In genomic region chrX:109014166-109014565, GRCm38 (mm10) we compare ENCODE assay signal across 8 mouse cellular contexts. TPM values are rescaled to one million over a fixed set of nuclear protein-coding genes. Genes with fewer than 3 reads are reported as not detected.
DNase-seq lines count a peak whose midpoint lies in the region; ATAC-seq and TF ChIP-seq lines count a peak whose summit lies in the region.

No protein-coding gene starts in this region.

- H3K27me3 ChIP-seq in kidney, embryonic 15.5 days: no peaks in the 10 kb centered on the region
- no peaks in the 10 kb centered on the region for H3K27me3 ChIP-seq in intestine, embryonic 14.5 days (replicated peaks; ENCODE audit: control insufficient read depth, insufficient read depth, low read length)

- H3K36me3 ChIP-seq in kidney, embryonic 15.5 days: no peaks in the 10 kb centered on the region
- H3K36me3 ChIP-seq in intestine, embryonic 14.5 days (ENCODE audit: control insufficient read depth, insufficient read depth, low read length): no peaks in the 10 kb centered on the region

- no peaks in the 10 kb centered on the region for H3K4me1 ChIP-seq in kidney, embryonic 15.5 days
- H3K4me1 ChIP-seq in bone marrow macrophage, adult 2 months (ENCODE audit: control insufficient read depth, insufficient read depth, low read length): no peaks in the 10 kb centered on the region
- no peaks in the 10 kb centered on the region for H3K4me1 ChIP-seq in intestine, embryonic 14.5 days (replicated peaks; ENCODE audit: control insufficient read depth, insufficient read depth, low read length)

- DNase-seq in kidney, postnatal 4 days: no peak
- DNase-seq in intestine, embryonic 14.5 days (ENCODE audit: low spot score): no peak
- DNase-seq in naive thymus-derived CD4-positive, alpha-beta T cell, adult 2 months (ENCODE audit: low read depth): peak; percentile 39
- DNase-seq in right cerebral cortex, postnatal 25 days: no peak
- DNase-seq in layer of hippocampus, adult 9-10 months (ENCODE audit: low spot score): no peak
- DNase-seq in thymus, adult 18-20 months: no peak

- H3K9ac ChIP-seq in kidney, embryonic 15.5 days: no peak overlapping the region
- no peak overlapping the region; the same call in 1 of the 2 replicates for H3K9ac ChIP-seq in intestine, embryonic 14.5 days (ENCODE audit: low read length)

- no peaks in the 10 kb centered on the region for H3K9me3 ChIP-seq in kidney, embryonic 15.5 days (replicated peaks)
- H3K9me3 ChIP-seq in intestine, embryonic 14.5 days (ENCODE audit: control insufficient read depth, low read length): no peaks in the 10 kb centered on the region

- 0 out of 2 replicates have a peak overlapping the region, but pooled peaks have one; percentile 82 for H3K27ac ChIP-seq in kidney, embryonic 15.5 days
- H3K27ac ChIP-seq in bone marrow macrophage, adult 2 months (ENCODE audit: insufficient read depth, low read depth, low read length): no peak overlapping the region
- 0 out of 2 replicates have a peak overlapping the region, but pooled peaks have one; percentile 75 for H3K27ac ChIP-seq in intestine, embryonic 14.5 days (ENCODE audit: low read depth)

- no peak for TF ChIP-seq POLR2A in bone marrow macrophage, adult 2 months (IDR thresholded peaks at IDR 0.05; ENCODE audit: borderline replicate concordance, low read depth, low read length)

- ATAC-seq in kidney, embryonic 15.5 days (replicated peaks; ENCODE audit: low FRiP score): no peak
- ATAC-seq in intestine, embryonic 14.5 days (replicated peaks; ENCODE audit: low FRiP score, low TSS enrichment, low read depth): no peak

- 33% methylated on average over 4 of the region's 4 CpGs for WGBS in kidney, embryonic 15.5 days
- 25% methylated on average over 4 of the region's 4 CpGs for WGBS in intestine, embryonic 14.5 days

- no peak for TF ChIP-seq CTCF in bone marrow macrophage, adult 2 months (IDR thresholded peaks at IDR 0.05; ENCODE audit: low read depth, low read length)

- peak overlapping the region; percentile 59 for H3K4me2 ChIP-seq in kidney, embryonic 15.5 days
- H3K4me2 ChIP-seq in intestine, embryonic 14.5 days (ENCODE audit: low read length): peak overlapping the region; percentile 47

- H3K4me3 ChIP-seq in kidney, embryonic 15.5 days (replicated peaks): peak overlapping the region; percentile 49; the same call in 1 of the 2 replicates
- peak overlapping the region; percentile 66 for H3K4me3 ChIP-seq in bone marrow macrophage, adult 2 months (ENCODE audit: insufficient read depth, low read length)
- H3K4me3 ChIP-seq in intestine, embryonic 14.5 days (ENCODE audit: low read depth, low read length): peak overlapping the region; percentile 47; the same call in 1 of the 2 replicates

RNA-seq across cellular contexts. Expression of gene Hmgn5, which starts 1.0 kb away (rescaled TPM):
- 27.0 and 27.5 TPM in 2 replicates for polyA plus RNA-seq in kidney, embryonic 15.5 days (2015; fragmentation: Nextera tagmentation; extraction: Ambion mirVana)
- polyA plus RNA-seq in bone marrow macrophage, adult 2 months (2012; ENCODE audit: insufficient read depth, insufficient read length, missing spikeins): 17.6 and 17.8 TPM in 2 replicates
- 19.4 and 21.3 TPM in 2 replicates for polyA plus RNA-seq in intestine, embryonic 14.5 days (2014; fragmentation: Nextera tagmentation; extraction: Ambion mirVana)
